Mouse (Mus musculus) fat pad, adult 2 months (tissue): ENCODE data around the gene Olfr1402.

Experiments
- DNase-seq: peaks from one replicate; pipeline ENCODE4 v3.0.0-alpha.2; 2011; ENCODE audit warnings: low read depth, low spot score; ENCODE audit errors: extremely low read depth

The Olfr1402 gene

GRCm38 (mm10) chr3:97421920-97422319 lies at the start of gene Olfr1402:
Gene Olfr1402 (minus strand): TSS chr3:97422020.
- no peak for DNase-seq

DNA sequence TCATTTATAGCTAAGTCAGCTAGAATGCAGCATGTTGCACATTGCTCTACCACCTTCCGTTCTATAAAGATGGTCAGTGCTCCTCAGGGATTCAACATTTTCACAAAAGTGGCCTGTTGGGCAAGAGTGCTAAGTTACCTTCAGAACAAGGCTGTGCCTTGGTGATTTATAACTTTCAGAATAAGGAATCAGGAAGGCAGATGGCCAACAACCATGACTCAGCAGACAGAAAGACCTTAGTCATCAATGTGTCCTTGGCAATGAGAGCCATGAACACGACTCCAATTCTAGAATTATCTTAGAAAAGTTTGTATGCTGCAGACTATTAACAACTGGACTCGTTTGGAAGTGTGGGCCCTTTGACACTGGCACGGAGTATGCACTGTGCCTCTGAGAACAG lies 33.5 kb upstream of the Olfr1402 start:
- DNase-seq, result no peak

DNA sequence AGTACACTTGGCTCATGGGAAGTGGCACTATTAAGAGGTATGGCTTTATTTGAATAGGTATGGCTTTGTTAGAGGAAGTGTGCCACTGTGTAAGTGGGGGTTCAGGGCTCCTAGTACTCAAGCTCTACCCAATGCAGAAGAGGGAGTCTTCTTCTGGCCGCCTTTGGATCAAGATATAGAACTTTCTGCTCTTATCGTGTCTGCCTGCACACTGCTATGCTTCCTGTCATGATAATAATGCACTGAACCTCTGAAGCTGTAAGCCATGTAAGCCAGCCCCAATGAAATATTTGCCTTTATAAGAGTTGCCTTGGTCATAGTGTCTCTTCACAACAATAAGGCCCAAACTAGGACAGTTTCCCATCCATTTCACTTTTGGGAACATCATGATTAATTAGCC lies 16.8 kb upstream of the Olfr1402 start:
- no peak for DNase-seq

DNA sequence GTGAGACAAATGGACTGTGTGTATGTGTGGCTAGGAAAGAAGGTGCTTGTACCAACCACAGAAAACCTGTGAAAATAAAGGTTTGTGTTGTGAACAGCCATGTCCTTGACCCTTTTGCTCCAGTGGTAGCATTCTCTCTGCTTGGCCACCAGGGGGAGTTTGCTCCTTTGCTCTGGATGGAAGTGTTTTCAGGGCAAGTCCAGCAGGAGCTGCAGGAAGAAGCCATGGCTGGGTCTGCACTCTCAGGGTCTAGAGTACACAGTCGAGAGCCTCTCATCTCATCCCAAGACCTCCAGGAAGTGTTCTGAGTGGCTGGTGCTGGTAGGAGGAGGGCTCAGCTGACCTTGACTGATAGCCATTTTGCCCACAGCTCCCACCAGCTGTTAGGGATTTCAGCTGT lies 27.5 kb downstream of the Olfr1402 start:
- DNase-seq, result no peak

GRCm38 (mm10) chr3:97393079-97393478 lies 28.7 kb downstream of the Olfr1402 start:
- DNase-seq, result no peak

DNA sequence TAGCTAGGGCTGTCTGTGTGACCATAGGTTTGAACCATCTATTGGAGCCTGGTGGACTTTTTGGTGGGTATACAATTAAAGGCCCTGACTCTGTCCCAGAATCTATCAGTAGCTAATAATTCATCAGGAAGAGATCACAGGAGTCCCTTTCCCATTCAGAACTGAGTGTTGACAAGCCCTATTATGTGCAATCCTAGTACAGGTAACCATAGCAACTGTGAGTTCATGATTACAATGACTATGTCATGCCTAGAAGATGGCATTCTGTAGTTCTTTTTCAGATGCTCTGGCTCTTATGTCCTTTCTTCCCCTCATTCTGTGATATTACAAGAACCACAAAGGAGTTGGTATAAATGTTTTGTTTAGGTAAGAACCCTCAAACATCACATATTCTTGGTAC lies 51.4 kb downstream of the Olfr1402 start:
- DNase-seq, result no peak

DNA sequence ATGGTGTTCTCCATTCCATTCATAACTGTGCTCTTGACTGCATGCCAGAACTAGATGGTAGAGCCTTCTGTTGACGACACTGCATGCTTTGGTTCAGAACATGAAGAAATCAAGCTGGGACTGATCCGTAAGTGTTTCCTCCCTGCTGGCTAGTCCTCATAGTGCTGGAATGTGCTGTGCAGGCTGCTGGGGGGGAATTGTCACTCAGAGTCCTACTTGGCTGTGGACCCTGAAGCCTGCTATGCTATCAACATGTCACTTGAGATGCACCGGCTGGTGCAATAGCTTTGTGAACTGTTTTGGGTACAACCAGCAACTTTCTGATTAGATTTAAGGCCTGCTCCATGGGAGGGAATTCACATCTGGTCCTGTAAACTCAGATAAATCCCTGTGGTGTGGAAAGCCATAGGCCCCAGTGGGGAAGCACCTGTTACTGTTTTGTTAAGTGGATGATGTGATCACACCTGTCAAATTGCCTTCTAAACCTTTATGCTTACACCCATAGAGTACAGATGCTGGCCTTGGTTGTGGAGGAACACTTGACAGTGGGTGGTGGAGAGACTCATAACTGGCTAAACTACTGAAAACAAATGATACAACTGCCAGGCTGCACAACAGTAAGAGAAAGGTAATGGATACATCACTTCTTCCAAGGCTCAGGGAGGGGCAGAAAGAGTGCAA lies 58.3 kb downstream of the Olfr1402 start:
- no peak for DNase-seq

GRCm38 (mm10) chr3:97358448-97358847 lies 63.4 kb downstream of the Olfr1402 start:
- no peak for DNase-seq
